Mouse (Mus musculus) MEL (cell line): ENCODE results near the gene Iqsec3. TPM values are rescaled to one million over a fixed set of nuclear protein-coding genes. Genes with fewer than 3 reads are reported as not detected.

Source experiments
- DNase-seq: peaks from one replicate; pipeline ENCODE4 v3.0.0; 2011; ENCODE audit warnings: low read depth, low spot score
- H3K27ac ChIP-seq: 2 replicates; pipeline ENCODE4 v1.5.1; 2012; ENCODE audit warnings: low read depth, mild to moderate bottlenecking, control low read depth, low read length, moderate library complexity; ENCODE audit not compliant: control insufficient read depth
- H3K27me3 ChIP-seq, 2 experiments: fragments of 150-350 bp in 1 of 2; sonication (generic) in 1 of 2; 2 replicates each; pipeline ENCODE4 v1.6.1; 2012; ENCODE audit warnings: low read length in 2 of 2, mild to moderate bottlenecking in 2 of 2, improper control_type of control experiment in 1 of 2, moderate library complexity in 1 of 2; ENCODE audit not compliant: insufficient read depth in 2 of 2, control insufficient read depth in 1 of 2
- H3K36me3 ChIP-seq, 2 experiments: 2 replicates each; pipeline ENCODE4 v1.6.1; 2012 to 2014; ENCODE audit warnings: low read length in 2 of 2, improper control_type of control experiment in 1 of 2, inconsistent platforms in 1 of 2, mild to moderate bottlenecking in 1 of 2; ENCODE audit not compliant: insufficient read depth in 2 of 2, control insufficient read depth in 1 of 2
- H3K4me1 ChIP-seq, 2 experiments: fragments of 150-350 bp in 1 of 2; sonication (generic) in 1 of 2; 2 replicates each; pipeline ENCODE4 v1.6.1; 2012; ENCODE audit warnings: low read length in 2 of 2, improper control_type of control experiment in 1 of 2, mild to moderate bottlenecking in 1 of 2; ENCODE audit not compliant: insufficient read depth in 2 of 2, control insufficient read depth in 1 of 2
- H3K4me3 ChIP-seq, 2 experiments: fragments of 150-350 bp in 1 of 2; sonication (generic) in 1 of 2; 2 replicates each; pipeline ENCODE4 v1.5.1; 2012; ENCODE audit warnings: low read depth in 2 of 2, low read length in 2 of 2, mild to moderate bottlenecking in 2 of 2, moderate library complexity in 2 of 2, control low read depth in 1 of 2, improper control_type of control experiment in 1 of 2; ENCODE audit not compliant: control insufficient read depth in 1 of 2, insufficient read depth in 1 of 2
- H3K79me2 ChIP-seq: 2 replicates; pipeline ENCODE4 v1.6.1; 2012; ENCODE audit warnings: mild to moderate bottlenecking, low read length, moderate library complexity; ENCODE audit not compliant: control insufficient read depth, poor library complexity, insufficient read depth
- H3K9ac ChIP-seq: 2 replicates; pipeline ENCODE4 v1.6.1; 2012; ENCODE audit warnings: low read depth, mild to moderate bottlenecking, control low read depth, low read length, moderate library complexity; ENCODE audit not compliant: control insufficient read depth, poor library complexity, severe bottlenecking
- H3K9me3 ChIP-seq: fragments of 150-350 bp; sonication (generic); replicated peaks from 2 replicates; pipeline ENCODE4 v1.6.1; 2012; ENCODE audit warnings: mild to moderate bottlenecking, low read length, improper control_type of control experiment, moderate library complexity; ENCODE audit not compliant: insufficient read depth
- E2F4 ChIP-seq: IDR thresholded peaks from 2 replicates; pipeline ENCODE4 v1.6.1; 2011; ENCODE audit warnings: low read depth, low read length, improper control_type of control experiment, borderline replicate concordance
- ETS1 ChIP-seq: IDR thresholded peaks from 2 replicates; pipeline ENCODE4 v1.6.1; 2012; ENCODE audit warnings: low read depth, mild to moderate bottlenecking, inconsistent platforms, low read length, improper control_type of control experiment, moderate library complexity
- GABPA ChIP-seq: IDR thresholded peaks from 2 replicates; pipeline ENCODE4 v1.6.1; 2012; ENCODE audit warnings: low read depth, mild to moderate bottlenecking, inconsistent platforms, low read length, improper control_type of control experiment, moderate library complexity
- JUND ChIP-seq: IDR thresholded peaks from 2 replicates; pipeline ENCODE4 v1.6.1; 2011; ENCODE audit warnings: low read depth, mild to moderate bottlenecking, improper control_type of control experiment, low read length
- KAT2A ChIP-seq: conservative IDR thresholded peaks from 2 replicates; pipeline ENCODE4 v1.6.1; 2012; ENCODE audit warnings: low read depth, low read length, improper control_type of control experiment, inconsistent platforms
- MAZ ChIP-seq: IDR thresholded peaks from 2 replicates; pipeline ENCODE4 v1.6.1; 2012; ENCODE audit warnings: low read depth, mild to moderate bottlenecking, inconsistent platforms, low read length, improper control_type of control experiment
- MYB ChIP-seq: IDR thresholded peaks from 2 replicates; pipeline ENCODE4 v1.6.1; 2011; ENCODE audit warnings: mild to moderate bottlenecking, low read depth, low read length, improper control_type of control experiment
- MYC ChIP-seq: IDR thresholded peaks from 2 replicates; pipeline ENCODE4 v1.6.1; 2011; ENCODE audit warnings: low read depth, mild to moderate bottlenecking, low read length, improper control_type of control experiment, moderate library complexity
- NELFE ChIP-seq: IDR thresholded peaks from 2 replicates; pipeline ENCODE4 v1.6.1; 2011; ENCODE audit warnings: low read depth, low read length, improper control_type of control experiment
- NRF1 ChIP-seq: IDR thresholded peaks from 2 replicates; pipeline ENCODE4 v1.6.1; 2014; ENCODE audit warnings: low read depth, mild to moderate bottlenecking, inconsistent platforms, low read length, improper control_type of control experiment, moderate library complexity; ENCODE audit not compliant: poor library complexity, insufficient read depth, severe bottlenecking
- RAD21 ChIP-seq: IDR thresholded peaks from 2 replicates; pipeline ENCODE4 v1.6.1; 2011; ENCODE audit warnings: mild to moderate bottlenecking, low read depth, low read length, improper control_type of control experiment
- RCOR1 ChIP-seq: IDR thresholded peaks from 2 replicates; pipeline ENCODE4 v1.6.1; 2012; ENCODE audit warnings: low read depth, mild to moderate bottlenecking, inconsistent platforms, low read length, improper control_type of control experiment
- TBP ChIP-seq: IDR thresholded peaks from 2 replicates; pipeline ENCODE4 v1.8.0; 2011; ENCODE audit warnings: low read depth, low read length, improper control_type of control experiment
- TCF12 ChIP-seq: IDR thresholded peaks from 2 replicates; pipeline ENCODE4 v1.6.1; 2014; ENCODE audit warnings: low read depth, mild to moderate bottlenecking, inconsistent platforms, low read length, improper control_type of control experiment, moderate library complexity
- UBTF ChIP-seq: IDR thresholded peaks from 2 replicates; pipeline ENCODE4 v1.6.1; 2012; ENCODE audit warnings: low read depth, mild to moderate bottlenecking, inconsistent platforms, low read length, improper control_type of control experiment, moderate library complexity, borderline replicate concordance; ENCODE audit not compliant: insufficient read depth
- USF2 ChIP-seq, 2 experiments: IDR thresholded peaks; 2 replicates each; pipeline ENCODE4 v1.6.1; 2011 to 2012; ENCODE audit warnings: improper control_type of control experiment in 2 of 2, low read length in 2 of 2, borderline replicate concordance in 1 of 2, inconsistent platforms in 1 of 2, low read depth in 1 of 2, mild to moderate bottlenecking in 1 of 2; ENCODE audit not compliant: insufficient read depth in 1 of 2
- ZC3H11A ChIP-seq: IDR thresholded peaks from 2 replicates; pipeline ENCODE4 v1.6.1; 2012; ENCODE audit warnings: low read depth, mild to moderate bottlenecking, inconsistent platforms, low read length, improper control_type of control experiment
- ZKSCAN1 ChIP-seq: IDR thresholded peaks from 2 replicates; pipeline ENCODE4 v1.6.1; 2012; ENCODE audit warnings: low read depth, mild to moderate bottlenecking, inconsistent platforms, low read length, improper control_type of control experiment, moderate library complexity
- polyA plus RNA-seq, 2 experiments: library from polyadenylated mRNA; stranded (reverse) in 1 of 2; unstranded in 1 of 2; fragments of >175 nt in 1 of 2; fragments of >200 nt in 1 of 2; gene quantifications; 2 replicates each; pipeline versions ENCODE4 v1.2.1 to v1.2.4; 2012; ENCODE audit warnings: low replicate concordance in 2 of 2, low read depth in 1 of 2; ENCODE audit not compliant: insufficient read length in 2 of 2, insufficient read depth in 1 of 2, missing spikeins in 1 of 2
- total RNA-seq: library from RNA; depleted of rRNA; stranded (reverse); fragments of 300-350 nt; gene quantifications from 2 replicates; pipeline ENCODE4 v1.2.3, GENCODE M21; 2012

Iqsec3 gene
- total and polyA plus RNA-seq, 3 experiments: 0.04 TPM; not detected in 2

GRCm38 (mm10) chr6:121407571-121408011 is 65.9 kb downstream of the Iqsec3 start:
- no peak overlapping the region for H3K27ac ChIP-seq
- H3K4me1 ChIP-seq: no peaks in the 10 kb centered on the region
- no peaks in the 10 kb centered on the region for H3K9me3 ChIP-seq
- H3K4me3 ChIP-seq: no peak overlapping the region
- no peak overlapping the region for H3K9ac ChIP-seq
- no peaks in the 10 kb centered on the region for H3K36me3 ChIP-seq
- H3K27me3 ChIP-seq: no peaks in the 10 kb centered on the region
- no peak for TF ChIP-seq GABPA
- TF ChIP-seq NRF1: no peak
- TF ChIP-seq MAZ: no peak
- no peak for TF ChIP-seq NELFE
- no peak for TF ChIP-seq KAT2A
- no peak for DNase-seq
- H3K79me2 ChIP-seq: no peaks in the 10 kb centered on the region

- Histone ChIP-seq H3K9ac (no peak overlapping the region), H3K4me1 (no peaks in the 10 kb centered on the region), H3K79me2 (no peaks in the 10 kb centered on the region), H3K9me3 (no peaks in the 10 kb centered on the region), H3K27ac (no peak overlapping the region), H3K27me3 (no peaks in the 10 kb centered on the region), H3K4me3 (no peak overlapping the region), H3K36me3 (no peaks in the 10 kb centered on the region)
- no peak for DNase-seq
- TF ChIP-seq USF2 (IDR thresholded peaks at IDR 0.05; ENCODE audit: borderline replicate concordance in 1 of 2, insufficient read depth in 1 of 2, low read depth in 1 of 2, low read length in 2 of 2) (no peak), ETS1 (no peak), RAD21 (no peak), JUND (no peak), GABPA (no peak), MYB (no peak), UBTF (no peak), E2F4 (no peak), ZC3H11A (no peak), RCOR1 (no peak), TCF12 (no peak), ZKSCAN1 (no peak), MYC (no peak), TBP (no peak)
These were observed 68.2 kb downstream of the Iqsec3 start for GRCm38 (mm10) chr6:121405311-121405710.
